Mouse (Mus musculus) adrenal gland, adult 18-20 months (tissue): Measurements from ENCODE around the gene Asb11. TPM values are rescaled to one million over a fixed set of nuclear protein-coding genes. Genes with fewer than 3 reads are reported as not detected.

ENCODE experiments used
- DNase-seq, 2 experiments: peaks; one replicate each; pipeline ENCODE4 v3.0.0; 2021 to 2022; ENCODE audit warnings: low spot score in 2 of 2
- total RNA-seq, 2 experiments: library from RNA; stranded (reverse); gene quantifications; 1 replicate in 1 of 2; 2 replicates in 1 of 2; pipeline ENCODE4 v1.2.3; 2021

The Asb11 gene
- total RNA-seq, 2 experiments from 2014 or later, result 0.42 to 0.46 TPM

DNA sequence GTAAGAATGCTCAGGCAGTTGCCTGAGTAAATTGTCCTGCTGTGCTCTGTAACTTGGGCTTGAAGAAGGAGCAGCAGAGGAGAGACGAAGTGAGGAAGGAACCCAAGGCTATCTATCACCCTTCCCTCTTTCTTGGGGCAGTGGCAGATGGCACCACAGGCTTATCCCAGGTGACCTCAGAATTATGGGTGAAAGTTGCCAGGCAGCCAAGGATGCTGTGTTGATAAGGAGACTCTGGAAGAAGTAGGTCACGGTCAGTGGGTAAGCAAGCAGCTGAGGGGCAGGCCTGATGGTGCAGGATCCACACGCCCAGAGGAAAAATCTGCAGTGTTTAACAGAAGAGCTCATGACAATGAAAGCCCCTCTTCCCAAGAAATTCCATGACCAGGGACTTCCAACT lies 4.5 kb downstream of the Asb11 start:
- DNase-seq, result no peak

DNA sequence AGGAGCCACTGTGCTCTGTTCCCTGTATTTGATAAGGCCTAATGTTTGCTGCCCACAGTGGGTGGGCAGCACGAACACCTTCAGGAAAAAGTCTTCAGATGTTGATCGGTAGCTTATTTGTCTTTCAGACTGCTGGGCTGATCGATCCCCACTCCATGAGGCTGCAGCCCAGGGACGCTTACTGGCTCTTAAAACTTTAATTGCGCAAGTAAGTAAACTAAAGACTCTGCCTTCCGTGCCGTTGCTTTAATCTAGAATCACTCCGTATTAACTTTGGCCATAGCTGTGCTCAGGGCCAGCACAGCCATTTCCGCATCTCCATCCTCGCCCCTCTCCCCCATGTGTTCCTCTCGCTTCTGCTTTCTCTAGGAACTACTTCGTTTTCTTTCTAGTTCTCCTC lies 8.8 kb downstream of the Asb11 start:
- no peak for DNase-seq

DNA sequence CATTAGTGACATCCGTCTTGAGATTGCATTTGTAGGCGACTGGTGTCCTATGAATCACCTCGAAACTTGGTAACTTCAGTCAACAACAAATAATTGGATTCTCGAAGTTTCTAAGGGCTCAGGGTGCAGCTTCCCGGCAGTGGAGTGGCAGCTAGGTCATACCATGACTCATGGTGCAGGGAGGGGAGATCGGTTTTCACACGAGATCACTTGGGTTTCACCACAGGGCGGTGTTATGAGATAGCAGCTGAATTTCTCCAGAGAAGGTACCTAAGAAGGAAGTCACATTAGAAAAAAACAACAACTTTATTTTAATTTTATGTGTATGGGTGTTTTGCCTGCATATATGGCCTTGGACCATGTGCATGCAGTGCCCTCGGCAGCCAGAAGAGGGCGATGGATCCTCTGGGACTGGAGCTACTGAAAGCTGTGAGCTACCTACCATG lies 9.3 kb downstream of the Asb11 start:
- DNase-seq, result no peak

DNA sequence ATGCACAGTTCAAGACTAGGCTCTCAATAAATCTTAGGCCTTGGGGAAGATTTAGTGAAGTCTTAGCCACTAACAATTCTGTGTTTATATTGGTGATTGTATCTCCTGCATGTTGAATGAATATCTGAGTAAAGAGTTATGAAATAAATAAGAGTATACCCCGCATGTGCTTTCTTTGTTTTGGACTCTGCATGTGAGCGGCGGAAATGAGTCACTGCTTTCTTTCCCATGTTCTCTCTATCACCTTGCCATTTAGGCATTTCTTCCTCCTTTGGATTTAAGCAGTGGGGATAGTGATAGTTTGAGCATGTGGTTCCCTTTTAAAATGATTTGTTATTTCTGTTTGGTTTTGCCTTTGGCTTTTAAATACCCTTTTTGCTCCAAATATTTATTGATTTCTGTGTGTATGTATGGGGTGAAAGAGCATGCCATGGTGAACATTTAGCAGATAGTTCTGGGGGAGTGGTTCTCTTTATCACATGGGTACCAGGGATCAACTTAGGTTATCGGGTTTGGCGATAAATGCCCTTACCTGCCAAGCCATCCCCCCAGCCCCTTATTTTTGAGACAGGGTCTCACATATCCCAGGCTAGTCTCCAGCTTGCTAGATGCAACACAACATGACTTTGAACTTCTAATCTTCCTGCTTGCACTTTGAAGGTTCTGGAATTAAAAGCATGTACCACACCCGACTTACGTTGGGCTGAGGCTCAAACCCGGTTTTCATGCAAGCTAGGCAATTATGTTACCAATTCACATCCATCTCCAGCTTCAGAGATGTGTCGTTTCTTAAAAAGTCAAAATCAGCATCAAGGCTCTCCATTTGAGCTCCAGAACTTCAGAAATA lies 10.3 kb downstream of the Asb11 start:
- no peak for DNase-seq

DNA sequence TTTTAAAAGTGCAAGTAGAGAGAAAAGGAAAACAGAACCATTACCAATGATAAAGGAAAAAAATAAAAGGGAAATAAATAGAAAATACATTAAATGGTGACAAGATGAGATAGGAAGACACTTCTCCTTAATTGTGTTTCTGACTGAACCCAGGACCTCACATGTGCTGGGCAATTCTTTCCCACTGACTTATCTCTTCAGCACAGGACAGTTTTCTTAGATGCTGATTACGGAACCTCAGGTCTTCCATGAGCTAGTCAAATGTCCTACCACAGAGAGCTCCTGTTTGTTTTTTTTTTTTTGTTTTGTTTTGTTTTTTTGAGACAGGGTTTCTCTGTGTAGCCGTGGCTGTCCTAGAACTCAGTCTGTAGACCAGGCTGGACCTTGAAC lies 10.9 kb downstream of the Asb11 start:
- no peak for DNase-seq

DNA sequence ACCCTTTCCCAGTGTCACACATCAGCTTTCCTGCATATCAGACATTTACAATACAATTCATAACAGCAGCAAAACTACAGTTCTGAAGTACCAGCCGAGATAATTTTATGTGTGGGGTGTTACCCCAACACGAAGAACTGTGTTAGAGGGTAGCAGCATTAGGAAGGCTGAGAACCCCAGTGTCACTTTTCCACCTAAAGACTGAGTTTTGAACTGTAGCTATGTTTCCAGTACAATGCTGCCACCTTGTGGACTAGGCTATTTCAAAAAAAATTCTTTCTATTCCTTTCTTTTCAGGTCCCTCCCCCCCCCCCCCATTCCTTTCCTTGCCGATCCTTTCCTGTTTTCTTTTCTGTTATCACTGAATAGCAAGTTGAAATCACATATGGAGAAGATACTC lies 12.4 kb downstream of the Asb11 start:
- DNase-seq, result no peak

DNA sequence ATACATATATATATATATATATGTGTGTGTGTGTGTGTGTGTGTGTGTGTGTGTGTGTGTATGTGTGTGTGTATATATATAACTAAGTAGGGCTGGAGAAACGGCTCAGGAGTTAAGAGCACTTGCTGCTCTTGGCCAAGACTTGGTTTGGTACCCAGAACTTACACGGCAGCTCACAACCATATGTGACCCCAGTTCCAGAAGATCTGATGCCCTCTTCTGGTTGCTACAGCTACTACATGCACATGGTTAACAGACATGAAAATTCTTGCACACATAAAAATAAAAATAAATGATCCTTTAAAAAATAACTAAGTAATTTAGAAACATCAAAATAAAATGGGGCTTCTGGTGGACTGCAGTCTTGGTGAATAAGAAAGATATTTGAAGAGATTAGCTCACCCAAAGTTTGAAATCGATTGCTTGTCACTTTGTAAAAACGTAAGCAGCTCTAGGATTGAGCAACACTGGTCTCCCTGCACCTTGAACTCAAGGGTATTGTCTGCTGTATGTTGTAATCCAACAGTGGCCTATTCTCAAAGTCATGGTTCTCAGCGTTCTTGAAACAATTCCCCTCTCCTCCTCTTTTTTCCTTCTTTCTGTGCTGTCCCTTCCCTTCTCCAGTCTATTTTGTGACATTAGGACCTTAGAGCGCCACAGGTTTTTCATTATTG lies 22.5 kb downstream of the Asb11 start:
- no peak for DNase-seq

DNA sequence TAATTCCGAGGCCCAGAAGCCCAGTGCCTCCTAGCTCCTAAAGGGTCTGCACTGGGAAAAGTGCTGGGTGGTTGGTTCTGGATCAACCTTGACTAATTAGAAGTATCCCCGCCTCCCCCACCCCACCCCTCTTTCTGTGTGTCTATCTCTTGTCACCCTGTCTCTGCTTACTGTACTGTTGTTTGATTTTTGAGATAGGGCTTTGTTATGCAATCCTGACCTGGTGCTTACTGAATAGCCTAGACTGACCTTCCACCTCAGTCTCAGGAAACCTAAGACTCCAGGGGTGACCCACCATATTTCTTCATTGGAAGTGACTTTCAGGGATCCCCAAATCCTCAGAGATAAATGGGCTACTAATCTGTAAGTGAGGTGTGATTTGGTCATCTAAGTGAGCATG lies 65.5 kb downstream of the Asb11 start:
- DNase-seq, result no peak

DNA sequence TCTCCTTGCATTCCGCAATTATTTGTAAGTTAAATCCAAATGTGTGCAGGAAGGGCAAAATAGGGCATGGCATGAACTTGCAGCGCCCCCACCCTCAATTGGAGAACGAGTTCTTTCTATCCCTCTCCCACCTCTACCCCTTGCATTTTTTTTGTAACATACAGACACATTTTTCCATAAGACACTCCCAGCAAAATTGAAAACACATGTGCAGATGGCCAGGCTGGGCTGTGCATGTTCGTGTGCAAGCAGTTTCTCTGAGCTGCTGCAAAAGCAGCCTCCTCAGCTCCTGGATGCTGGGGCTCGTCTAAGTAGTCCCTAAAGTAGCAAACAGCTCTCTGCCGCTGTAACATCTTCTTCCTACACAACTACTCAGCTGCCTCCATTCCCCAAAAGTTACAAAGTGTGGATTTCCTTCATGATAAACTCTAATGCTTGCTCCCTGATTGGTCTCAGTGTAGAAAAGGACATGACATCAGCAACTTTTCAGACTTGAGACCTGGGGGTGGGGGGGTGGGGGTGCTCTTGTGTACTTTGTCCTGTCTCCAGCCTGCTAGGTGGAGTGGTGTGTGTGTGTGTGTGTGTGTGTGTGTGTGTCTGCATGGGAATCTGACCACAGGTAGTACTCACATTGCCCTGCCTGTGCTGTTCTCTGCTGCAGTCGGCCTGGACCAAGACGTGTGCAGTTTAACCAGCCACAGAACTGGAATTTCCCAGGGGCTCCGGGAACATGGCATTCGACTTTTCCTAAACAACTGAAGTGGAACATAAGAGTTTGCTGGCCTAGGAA lies 69.1 kb downstream of the Asb11 start, which contains the start of gene Asb9:
Gene Asb9 (plus strand): TSS at position 619 of the 790 bp plus-strand sequence.
- DNase-seq, result no peak

DNA sequence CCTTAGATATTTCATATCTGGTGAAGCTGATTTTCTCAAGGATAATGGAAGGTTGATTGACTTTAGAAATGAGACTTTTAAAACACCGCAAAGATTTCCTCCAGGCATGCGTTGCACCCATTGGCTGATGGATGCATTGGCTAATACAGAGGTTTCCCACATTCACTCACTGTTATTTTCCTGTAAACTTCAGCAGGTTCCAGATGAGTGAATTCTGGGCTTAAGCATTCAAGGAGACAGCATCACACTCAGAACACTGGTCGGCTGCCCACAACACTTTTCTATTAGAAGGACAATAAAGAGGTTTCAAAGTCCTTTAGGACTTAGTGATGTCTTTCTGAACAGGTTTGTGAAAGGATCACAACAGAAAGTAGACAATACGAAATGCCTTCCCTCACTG lies 70.3 kb downstream of the Asb11 start:
- no peak for DNase-seq

DNA sequence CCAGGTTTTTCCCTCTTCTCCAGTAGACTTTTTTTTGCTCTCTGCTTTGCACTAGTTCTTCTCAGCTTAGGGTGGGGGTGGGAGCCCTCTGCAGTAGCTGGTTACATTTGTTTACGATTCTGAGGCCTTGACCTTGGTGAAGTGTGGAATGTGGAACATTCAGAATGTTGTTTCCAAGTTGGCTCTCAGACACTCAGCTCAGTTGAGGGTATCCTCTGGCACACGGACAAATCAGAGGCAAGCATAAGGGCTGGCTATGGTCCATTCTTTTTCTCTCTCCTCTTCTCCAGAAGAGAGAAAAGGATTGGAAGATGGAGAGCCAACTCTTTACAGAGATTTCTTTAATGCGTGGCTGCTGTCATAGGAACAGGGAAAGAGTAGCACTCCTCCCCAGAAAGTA lies 71.9 kb downstream of the Asb11 start:
- no peak for DNase-seq

Other genes starting within 250 kb of the Asb11 start
- gene Bmx, start 178.8 kb upstream of the Asb11 start, total RNA-seq, result under 1 TPM; 0.27 to 0.45 TPM
- 10 to 100 TPM in 1 of 2 experiments, 1 to 10 TPM in 1; 4.3 to 12.5 TPM for gene Pir, start 167.6 kb upstream of the Asb11 start, total RNA-seq
- gene Vegfd, start 63.6 kb upstream of the Asb11 start, total RNA-seq, result 10 to 100 TPM; 26.2 to 65.4 TPM
- 10 to 100 TPM in 1 of 2 experiments, 1 to 10 TPM in 1; 5.1 to 13.2 TPM for gene Piga, start 17.2 kb upstream of the Asb11 start, total RNA-seq
- gene Asb9, start 69.3 kb downstream of the Asb11 start, total RNA-seq, result not detected